Mouse (Mus musculus): ENCODE data around the gene Adamtsl2.

GRCm38 (mm10) chr2:27136336-27136735 is 57.2 kb downstream of the Adamtsl2 start:
- TF ChIP-seq POLR2A (IDR thresholded peaks at IDR 0.05; ENCODE audit: borderline replicate concordance, low read depth, low read length) (no peak), CTCF (IDR thresholded peaks at IDR 0.05; ENCODE audit: low read depth, low read length) (no peak)
